Mouse (Mus musculus): Measurements from ENCODE around the gene Irak3. TPM values are rescaled to one million over a fixed set of nuclear protein-coding genes. Genes with fewer than 3 reads are reported as not detected.
A peak's percentile ranks its signal among the peaks of the same experiment; 100 is the strongest.
"Not testable (repeated sequence)": the region's sequence is repeated elsewhere in the genome, so short reads cannot be mapped to it uniquely, and the experiment has no call there.

Irak3 gene
- polyA plus RNA-seq, 1 experiment from 2014 or later = 0.32 TPM

GRCm38 (mm10) chr10:120233655-120234367 lies 31.9 kb upstream of the Irak3 start:
- Histone ChIP-seq H3K9ac (replicated peaks; ENCODE audit: low read depth, low read length) (no peak overlapping the region), H3K4me1 (ENCODE audit: control insufficient read depth, insufficient read depth, low read length) (no peaks in the 10 kb centered on the region; the same call in 1 of the 2 replicates), H3K9me3 (ENCODE audit: control insufficient read depth, low read length) (no peaks in the 10 kb centered on the region), H3K36me3 (ENCODE audit: control insufficient read depth, insufficient read depth, low read length) (peaks cover 6% of the 10 kb centered on the region; the same call in 1 of the 2 replicates), H3K27me3 (ENCODE audit: control insufficient read depth, insufficient read depth, low read length) (no peaks in the 10 kb centered on the region), H3K27ac (ENCODE audit: low read depth, low read length) (no peak overlapping the region), H3K4me2 (ENCODE audit: low read depth, low read length) (no peak overlapping the region), H3K4me3 (ENCODE audit: low read depth, low read length) (no peak overlapping the region)
- WGBS = 31% methylated on average over 18 of the region's 18 CpGs
- peak; percentile 34; the same call in 1 of the 2 replicates for ATAC-seq (ENCODE audit: low read depth)

DNA sequence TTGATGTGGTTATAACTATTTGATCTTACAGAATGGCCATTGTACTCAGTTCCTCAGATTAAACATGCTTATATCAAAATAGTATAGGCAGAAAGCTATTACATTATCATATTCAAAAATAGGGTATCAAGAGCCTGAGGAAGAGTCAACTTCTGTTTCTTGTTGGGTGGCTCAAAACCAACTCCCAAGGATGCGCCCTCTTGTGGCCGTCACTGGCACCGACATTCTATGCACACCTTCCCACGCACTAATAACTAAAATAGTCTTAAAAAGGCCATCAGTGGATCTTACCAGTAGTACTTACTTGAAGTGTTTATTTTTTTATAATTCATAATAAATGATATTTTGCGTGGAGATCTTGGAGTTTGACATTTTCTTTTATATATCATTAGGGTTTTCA lies 29.8 kb upstream of the Irak3 start:
- H3K36me3 ChIP-seq (ENCODE audit: control insufficient read depth, insufficient read depth, low read length) = peaks cover 10% of the 10 kb centered on the region; the same call in 1 of the 2 replicates
- peaks cover 7% of the 10 kb centered on the region; the same call in 1 of the 2 replicates for H3K4me1 ChIP-seq (ENCODE audit: control insufficient read depth, insufficient read depth, low read length)
- 36% methylated on average over 5 of the region's 5 CpGs for whole genome bisulfite sequencing
- no peak overlapping the region for H3K27ac ChIP-seq (ENCODE audit: low read depth, low read length)
- no peaks in the 10 kb centered on the region for H3K27me3 ChIP-seq (ENCODE audit: control insufficient read depth, insufficient read depth, low read length)
- no peak overlapping the region for H3K9ac ChIP-seq (replicated peaks; ENCODE audit: low read depth, low read length)
- H3K4me2 ChIP-seq (ENCODE audit: low read depth, low read length) = no peak overlapping the region
- ATAC-seq (ENCODE audit: low read depth) = no peak
- no peak overlapping the region for H3K4me3 ChIP-seq (ENCODE audit: low read depth, low read length)
- no peaks in the 10 kb centered on the region for H3K9me3 ChIP-seq (ENCODE audit: control insufficient read depth, low read length)

DNA sequence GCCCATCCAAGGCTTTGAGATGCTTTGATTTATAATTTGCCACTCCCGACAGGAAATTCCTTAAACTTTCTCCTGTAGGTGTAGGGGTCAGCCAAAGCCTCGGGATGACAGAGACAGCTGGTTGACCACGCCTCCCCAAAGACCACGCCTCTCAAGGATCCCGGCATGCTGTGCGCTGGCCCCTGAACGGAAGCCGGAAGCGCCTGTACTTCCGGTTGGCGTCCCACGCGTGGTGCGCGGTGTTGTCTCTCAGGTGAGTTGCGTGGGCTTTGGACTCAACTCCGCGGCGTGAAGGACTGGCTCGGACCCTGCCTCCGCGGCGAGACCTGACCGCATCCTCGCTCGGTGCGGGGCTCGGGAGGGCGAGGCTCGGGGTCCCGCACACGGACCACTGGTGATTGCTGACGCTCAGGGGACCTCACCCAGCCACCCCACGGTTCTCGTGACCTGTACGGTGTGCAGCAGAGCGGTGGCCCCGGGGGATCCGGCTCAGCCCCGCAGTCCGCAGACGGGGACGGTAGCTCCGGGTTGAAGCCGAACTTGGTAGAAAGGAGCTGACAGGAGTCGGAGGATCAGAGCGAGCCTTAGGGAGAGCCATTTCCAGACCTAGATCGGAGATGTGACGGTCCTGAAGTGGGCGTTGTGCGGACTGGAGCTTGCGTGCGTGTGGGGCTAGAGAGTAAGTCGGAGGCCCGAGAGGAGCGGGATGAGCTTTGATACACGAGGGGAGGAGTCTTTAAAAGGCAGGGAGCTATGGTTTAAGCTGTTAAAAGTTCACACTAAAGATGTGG lies 25.1 kb upstream of the Irak3 start, which contains the start of gene Llph:
Gene Llph, plus strand, starts transcription at position 200 of the 791 bp plus-strand sequence.
- H3K4me2 ChIP-seq (ENCODE audit: low read depth, low read length) = peak within 1 kb of the TSS; percentile 81
- no peaks in the 10 kb centered on the region for H3K9me3 ChIP-seq (ENCODE audit: control insufficient read depth, low read length)
- peaks cover 7% of the 10 kb centered on the region; the same call in 1 of the 2 replicates for H3K4me1 ChIP-seq (ENCODE audit: control insufficient read depth, insufficient read depth, low read length)
- H3K9ac ChIP-seq (replicated peaks; ENCODE audit: low read depth, low read length) = peak within 1 kb of the TSS; percentile 83
- H3K27me3 ChIP-seq (ENCODE audit: control insufficient read depth, insufficient read depth, low read length) = no peaks in the 10 kb centered on the region
- ATAC-seq (ENCODE audit: low read depth) = peak; percentile 96
- H3K27ac ChIP-seq (ENCODE audit: low read depth, low read length) = no peak within 1 kb of the TSS
- peaks cover 13% of the 10 kb centered on the region for H3K36me3 ChIP-seq (ENCODE audit: control insufficient read depth, insufficient read depth, low read length)
- under 1% methylated on average over 57 of the region's 57 CpGs for WGBS
- H3K4me3 ChIP-seq (ENCODE audit: low read depth, low read length) = peak within 1 kb of the TSS; percentile 99

GRCm38 (mm10) chr10:120220776-120221175 lies 18.8 kb upstream of the Irak3 start:
- H3K36me3 ChIP-seq (ENCODE audit: control insufficient read depth, insufficient read depth, low read length) = peaks cover 21% of the 10 kb centered on the region
- no peak for ATAC-seq (ENCODE audit: low read depth)
- H3K9me3 ChIP-seq (ENCODE audit: control insufficient read depth, low read length) = no peaks in the 10 kb centered on the region
- H3K27me3 ChIP-seq (ENCODE audit: control insufficient read depth, insufficient read depth, low read length) = no peaks in the 10 kb centered on the region
- no peak overlapping the region for H3K9ac ChIP-seq (replicated peaks; ENCODE audit: low read depth, low read length)
- H3K4me3 ChIP-seq (ENCODE audit: low read depth, low read length) = no peak overlapping the region
- 88% methylated on average over 7 of the region's 7 CpGs for WGBS
- no peak overlapping the region for H3K27ac ChIP-seq (ENCODE audit: low read depth, low read length)
- H3K4me1 ChIP-seq (ENCODE audit: control insufficient read depth, insufficient read depth, low read length) = no peaks in the 10 kb centered on the region
- H3K4me2 ChIP-seq (ENCODE audit: low read depth, low read length) = no peak overlapping the region

GRCm38 (mm10) chr10:120219578-120220359 lies 17.8 kb upstream of the Irak3 start:
- no peak overlapping the region for H3K9ac ChIP-seq (replicated peaks; ENCODE audit: low read depth, low read length)
- no peaks in the 10 kb centered on the region for H3K27me3 ChIP-seq (ENCODE audit: control insufficient read depth, insufficient read depth, low read length)
- no peak for ATAC-seq (ENCODE audit: low read depth)
- no peak overlapping the region for H3K4me2 ChIP-seq (ENCODE audit: low read depth, low read length)
- 89% methylated on average over 14 of the region's 14 CpGs for WGBS
- H3K4me1 ChIP-seq (ENCODE audit: control insufficient read depth, insufficient read depth, low read length) = no peaks in the 10 kb centered on the region
- H3K36me3 ChIP-seq (ENCODE audit: control insufficient read depth, insufficient read depth, low read length) = peaks cover 21% of the 10 kb centered on the region
- no peak overlapping the region for H3K4me3 ChIP-seq (ENCODE audit: low read depth, low read length)
- H3K9me3 ChIP-seq (ENCODE audit: control insufficient read depth, low read length) = no peaks in the 10 kb centered on the region
- H3K27ac ChIP-seq (ENCODE audit: low read depth, low read length) = no peak overlapping the region

GRCm38 (mm10) chr10:120218996-120219395 lies 17.1 kb upstream of the Irak3 start:
- Histone ChIP-seq H3K27ac (ENCODE audit: low read depth, low read length) (no peak overlapping the region), H3K27me3 (ENCODE audit: control insufficient read depth, insufficient read depth, low read length) (no peaks in the 10 kb centered on the region), H3K36me3 (ENCODE audit: control insufficient read depth, insufficient read depth, low read length) (peaks cover 17% of the 10 kb centered on the region), H3K9ac (replicated peaks; ENCODE audit: low read depth, low read length) (no peak overlapping the region), H3K9me3 (ENCODE audit: control insufficient read depth, low read length) (no peaks in the 10 kb centered on the region), H3K4me2 (ENCODE audit: low read depth, low read length) (no peak overlapping the region), H3K4me3 (ENCODE audit: low read depth, low read length) (no peak overlapping the region), H3K4me1 (ENCODE audit: control insufficient read depth, insufficient read depth, low read length) (no peaks in the 10 kb centered on the region)
- no peak for ATAC-seq (ENCODE audit: low read depth)
- WGBS = 92% methylated on average over 10 of the region's 10 CpGs

DNA sequence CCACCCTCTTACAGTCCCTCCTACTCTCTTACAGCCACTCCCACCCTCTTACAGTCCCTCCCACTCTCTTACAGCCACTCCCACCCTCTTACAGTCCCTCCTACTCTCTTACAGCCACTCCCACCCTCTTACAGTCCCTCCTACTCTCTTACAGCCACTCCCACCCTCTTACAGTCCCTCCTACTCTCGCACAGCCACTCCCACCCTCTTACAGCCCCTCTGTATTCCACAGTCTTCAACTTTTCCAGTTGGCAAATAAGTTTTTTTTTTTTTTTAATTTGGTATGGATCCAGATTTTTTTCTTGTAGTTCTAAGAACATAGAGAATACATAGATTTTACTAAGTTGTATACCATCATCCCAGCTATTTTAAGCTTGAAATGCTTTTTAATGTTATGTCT lies 15.2 kb upstream of the Irak3 start:
- not testable (repeated sequence) for H3K9me3 ChIP-seq (ENCODE audit: control insufficient read depth, low read length); H3K4me2 ChIP-seq (ENCODE audit: low read depth, low read length); H3K27me3 ChIP-seq (ENCODE audit: control insufficient read depth, insufficient read depth, low read length); H3K9ac ChIP-seq (replicated peaks; ENCODE audit: low read depth, low read length); H3K4me1 ChIP-seq (ENCODE audit: control insufficient read depth, insufficient read depth, low read length); H3K4me3 ChIP-seq (ENCODE audit: low read depth, low read length); ATAC-seq (ENCODE audit: low read depth); H3K27ac ChIP-seq (ENCODE audit: low read depth, low read length)
- peaks cover 17% of the 10 kb centered on the region for H3K36me3 ChIP-seq (ENCODE audit: control insufficient read depth, insufficient read depth, low read length)
- WGBS = 86% methylated on average over 1 of the region's 1 CpGs

- WGBS = 94% methylated on average over 3 of the region's 3 CpGs
- Histone ChIP-seq H3K4me3 (ENCODE audit: low read depth, low read length) (no peak overlapping the region), H3K4me2 (ENCODE audit: low read depth, low read length) (no peak overlapping the region)
These were observed 8.2 kb upstream of the Irak3 start for GRCm38 (mm10) chr10:120210096-120210495.

More at GRCm38 (mm10) chr10:120210096-120210495, 8.2 kb upstream of the Irak3 start:
- ATAC-seq (ENCODE audit: low read depth) = no peak
- H3K9me3 ChIP-seq (ENCODE audit: control insufficient read depth, low read length) = no peaks in the 10 kb centered on the region
- no peak overlapping the region for H3K27ac ChIP-seq (ENCODE audit: low read depth, low read length)
- H3K36me3 ChIP-seq (ENCODE audit: control insufficient read depth, insufficient read depth, low read length) = no peaks in the 10 kb centered on the region
- H3K9ac ChIP-seq (replicated peaks; ENCODE audit: low read depth, low read length) = no peak overlapping the region
- no peaks in the 10 kb centered on the region for H3K4me1 ChIP-seq (ENCODE audit: control insufficient read depth, insufficient read depth, low read length)
- no peaks in the 10 kb centered on the region for H3K27me3 ChIP-seq (ENCODE audit: control insufficient read depth, insufficient read depth, low read length)

Data from neural tube, embryonic 14.5 days (tissue).